Mouse (Mus musculus): ENCODE data around the gene Mrpl28. TPM values are rescaled to one million over a fixed set of nuclear protein-coding genes. Genes with fewer than 3 reads are reported as not detected.
"Not testable (repeated sequence)": the region's sequence is repeated elsewhere in the genome, so short reads cannot be mapped to it uniquely, and the experiment has no call there.

Mrpl28 gene
- polyA plus RNA-seq (2012; ENCODE audit: insufficient read depth, insufficient read length, missing spikeins) = 72.1 and 74.7 TPM in 2 replicates

DNA sequence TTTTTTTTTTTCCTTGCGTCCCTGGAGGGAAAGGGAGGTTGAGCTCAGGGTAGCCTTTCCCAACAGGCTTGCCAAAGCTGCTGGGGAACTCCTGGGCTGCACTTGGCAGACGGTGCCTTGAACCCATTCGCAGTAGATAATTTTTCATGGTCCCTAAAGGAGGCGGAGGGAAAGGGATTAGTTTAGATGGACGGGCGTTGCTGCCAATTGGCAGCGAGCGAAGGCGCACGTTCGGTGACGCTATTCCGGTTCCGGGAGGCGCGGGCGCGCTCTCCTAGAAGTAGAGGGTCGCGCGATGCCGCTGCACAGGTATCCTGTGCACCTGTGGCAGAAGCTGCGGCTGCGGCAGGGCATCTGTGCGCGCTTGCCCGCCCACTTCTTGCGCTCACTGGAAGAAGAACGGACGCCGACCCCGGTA, at the start of gene Mrpl28:
TSS of gene Mrpl28 (plus strand) at position 234 of the 418 bp plus-strand sequence.
- Histone ChIP-seq H3K4me1 (ENCODE audit: control insufficient read depth, insufficient read depth, low read length) (peaks cover 4% of the 10 kb centered on the region), H3K4me3 (ENCODE audit: insufficient read depth, low read length) (peak within 1 kb of the TSS; percentile 83), H3K27ac (ENCODE audit: insufficient read depth, low read depth, low read length) (peak within 1 kb of the TSS; percentile 17; the same call in 1 of the 2 replicates)
- TF ChIP-seq CTCF (IDR thresholded peaks at IDR 0.05; ENCODE audit: low read depth, low read length) (no peak), POLR2A (IDR thresholded peaks at IDR 0.05; ENCODE audit: borderline replicate concordance, low read depth, low read length) (no peak)

DNA sequence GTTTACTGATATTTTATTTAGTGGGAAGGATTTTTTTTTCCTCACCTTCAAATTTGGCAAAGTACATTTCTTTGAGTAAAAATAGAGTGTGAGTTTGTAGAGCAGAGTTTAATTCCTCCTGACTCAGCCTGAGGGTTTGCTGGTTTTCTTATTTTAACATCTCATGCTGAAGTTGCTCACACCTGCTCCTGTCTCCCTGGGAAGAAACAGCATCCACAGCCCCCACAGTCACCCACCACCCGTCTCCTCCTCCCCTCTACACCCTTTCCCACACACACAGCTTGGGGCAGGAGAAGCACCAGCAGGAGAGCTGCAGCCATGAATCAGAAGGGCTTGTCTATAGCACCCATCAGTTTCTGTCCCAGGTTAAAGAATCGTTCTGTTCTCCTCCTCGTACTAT, 48.1 kb upstream of the Mrpl28 start:
- H3K4me3 ChIP-seq (ENCODE audit: insufficient read depth, low read length) = no peak overlapping the region
- no peak overlapping the region for H3K27ac ChIP-seq (ENCODE audit: insufficient read depth, low read depth, low read length)
- TF ChIP-seq POLR2A (IDR thresholded peaks at IDR 0.05; ENCODE audit: borderline replicate concordance, low read depth, low read length) (no peak), CTCF (IDR thresholded peaks at IDR 0.05; ENCODE audit: low read depth, low read length) (no peak)
- H3K4me1 ChIP-seq (ENCODE audit: control insufficient read depth, insufficient read depth, low read length) = no peaks in the 10 kb centered on the region

DNA sequence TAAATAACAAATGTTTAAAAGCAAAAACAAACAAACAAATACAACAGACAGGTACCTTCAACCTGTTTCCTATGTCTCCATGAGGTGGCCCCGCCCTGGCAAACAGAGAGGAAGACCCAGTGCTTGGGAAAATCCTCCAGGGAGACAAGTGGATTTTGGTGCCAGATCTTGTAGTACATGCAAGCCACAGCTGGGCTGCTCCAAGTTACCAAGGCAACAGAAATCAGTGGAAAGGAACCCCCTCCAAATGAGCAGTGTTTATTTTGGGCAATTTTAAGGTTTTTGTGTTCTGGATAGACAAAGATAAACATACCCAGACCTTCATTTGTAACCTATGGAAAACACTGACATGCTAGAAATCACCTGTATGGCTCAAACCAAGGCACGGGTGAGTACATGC, 44.4 kb upstream of the Mrpl28 start:
- no peak overlapping the region for H3K4me3 ChIP-seq (ENCODE audit: insufficient read depth, low read length)
- no peaks in the 10 kb centered on the region for H3K4me1 ChIP-seq (ENCODE audit: control insufficient read depth, insufficient read depth, low read length)
- no peak for TF ChIP-seq CTCF (IDR thresholded peaks at IDR 0.05; ENCODE audit: low read depth, low read length)
- no peak for TF ChIP-seq POLR2A (IDR thresholded peaks at IDR 0.05; ENCODE audit: borderline replicate concordance, low read depth, low read length)
- H3K27ac ChIP-seq (ENCODE audit: insufficient read depth, low read depth, low read length) = no peak overlapping the region

DNA sequence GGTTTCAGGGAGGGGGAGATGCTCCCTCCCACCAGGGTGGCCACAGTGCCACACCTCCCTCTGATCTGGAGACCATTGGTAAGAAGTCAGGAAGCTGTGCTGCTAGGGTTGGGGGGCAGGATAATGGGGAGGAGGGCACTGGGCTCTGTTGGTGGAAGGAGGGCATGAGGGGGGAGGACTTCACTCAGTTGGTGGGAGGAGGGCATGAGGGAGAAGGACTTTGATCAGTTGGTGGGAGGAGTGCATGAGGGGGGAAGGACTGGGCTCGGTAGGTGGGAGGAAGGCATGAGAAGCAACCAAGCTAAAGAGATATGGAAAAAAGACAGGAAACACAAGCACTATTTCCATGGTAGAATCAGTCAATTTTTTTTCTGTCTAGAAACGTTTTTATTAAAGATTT, 42.4 kb upstream of the Mrpl28 start:
- H3K27ac ChIP-seq (ENCODE audit: insufficient read depth, low read depth, low read length) = no peak overlapping the region
- no peak for TF ChIP-seq POLR2A (IDR thresholded peaks at IDR 0.05; ENCODE audit: borderline replicate concordance, low read depth, low read length)
- TF ChIP-seq CTCF (IDR thresholded peaks at IDR 0.05; ENCODE audit: low read depth, low read length) = no peak
- no peaks in the 10 kb centered on the region for H3K4me1 ChIP-seq (ENCODE audit: control insufficient read depth, insufficient read depth, low read length)
- no peak overlapping the region for H3K4me3 ChIP-seq (ENCODE audit: insufficient read depth, low read length)

DNA sequence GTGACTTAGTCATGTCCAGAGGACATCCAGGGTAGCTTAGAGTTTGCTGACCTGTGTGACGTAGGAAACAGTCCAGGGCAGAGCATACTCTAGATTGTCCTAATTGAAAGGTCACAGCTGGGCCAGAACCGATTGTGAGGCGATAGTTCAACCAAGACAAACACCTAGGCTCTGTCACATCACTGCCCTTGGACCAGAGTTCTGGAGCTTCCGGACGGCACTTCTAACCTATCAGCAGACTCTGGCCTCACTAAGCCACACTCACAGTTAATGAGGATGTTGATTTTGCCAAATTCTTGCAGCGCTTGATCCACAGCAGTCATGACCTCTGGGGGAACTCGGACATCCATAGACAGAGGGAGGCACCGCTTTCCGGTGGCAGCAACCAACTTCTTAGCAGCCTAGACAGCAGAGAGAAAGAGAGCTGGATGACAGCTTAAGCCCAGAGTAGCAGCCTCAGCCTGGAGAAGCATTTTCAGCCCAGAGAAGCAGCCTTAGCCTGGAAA, 36.2 kb upstream of the Mrpl28 start:
- H3K27ac ChIP-seq (ENCODE audit: insufficient read depth, low read depth, low read length) = no peak overlapping the region
- H3K4me3 ChIP-seq (ENCODE audit: insufficient read depth, low read length) = no peak overlapping the region
- H3K4me1 ChIP-seq (ENCODE audit: control insufficient read depth, insufficient read depth, low read length) = no peaks in the 10 kb centered on the region
- TF ChIP-seq CTCF (IDR thresholded peaks at IDR 0.05; ENCODE audit: low read depth, low read length) = no peak
- TF ChIP-seq POLR2A (IDR thresholded peaks at IDR 0.05; ENCODE audit: borderline replicate concordance, low read depth, low read length) = no peak

DNA sequence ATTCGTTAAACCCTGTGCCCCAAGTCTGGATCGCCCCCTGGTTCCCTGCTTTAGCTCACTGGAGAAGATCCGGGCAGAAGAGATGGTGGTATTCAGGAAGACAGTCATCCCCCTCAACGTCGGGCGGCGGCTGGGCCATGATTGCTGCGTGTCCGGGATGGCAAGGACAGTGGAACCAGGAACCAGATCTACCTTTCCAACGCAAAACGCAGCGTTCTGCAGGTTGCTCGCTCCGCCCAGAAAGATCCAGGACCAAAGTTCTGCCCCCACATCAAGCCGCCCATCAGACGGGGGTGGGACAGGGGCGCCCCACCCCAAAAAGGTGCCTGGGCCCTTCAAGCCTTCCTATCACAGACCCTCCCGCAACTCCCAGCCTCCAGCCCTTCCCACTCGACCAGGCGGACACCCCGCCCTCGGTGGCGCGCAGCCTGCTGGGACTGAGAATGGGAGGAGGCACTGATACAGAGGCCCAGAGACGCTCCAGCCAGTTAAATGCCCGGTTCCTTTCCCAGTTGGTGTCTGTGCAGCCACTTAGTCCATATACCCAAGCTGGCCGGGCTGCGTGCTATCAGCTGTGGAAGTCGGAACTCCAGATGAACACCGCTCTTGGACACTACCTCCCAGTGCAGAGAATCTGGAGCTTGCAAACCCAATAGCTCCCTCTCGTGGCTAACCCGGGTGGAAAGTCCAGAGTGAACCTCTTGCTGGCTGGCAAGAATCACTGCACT, 33.2 kb upstream of the Mrpl28 start, which contains the start of gene Decr2:
TSS of gene Decr2 (minus strand) at position 433 of the 728 bp plus-strand sequence.
- TF ChIP-seq POLR2A (IDR thresholded peaks at IDR 0.05; ENCODE audit: borderline replicate concordance, low read depth, low read length) (0 out of 2 replicates have a peak, but pooled peaks have one; percentile 18), CTCF (IDR thresholded peaks at IDR 0.05; ENCODE audit: low read depth, low read length) (peak; percentile 94)
- Histone ChIP-seq H3K27ac (ENCODE audit: insufficient read depth, low read depth, low read length) (peak within 1 kb of the TSS; percentile 53), H3K4me1 (ENCODE audit: control insufficient read depth, insufficient read depth, low read length) (peaks cover 3% of the 10 kb centered on the region; the same call in 1 of the 2 replicates), H3K4me3 (ENCODE audit: insufficient read depth, low read length) (peak within 1 kb of the TSS; percentile 95)

DNA sequence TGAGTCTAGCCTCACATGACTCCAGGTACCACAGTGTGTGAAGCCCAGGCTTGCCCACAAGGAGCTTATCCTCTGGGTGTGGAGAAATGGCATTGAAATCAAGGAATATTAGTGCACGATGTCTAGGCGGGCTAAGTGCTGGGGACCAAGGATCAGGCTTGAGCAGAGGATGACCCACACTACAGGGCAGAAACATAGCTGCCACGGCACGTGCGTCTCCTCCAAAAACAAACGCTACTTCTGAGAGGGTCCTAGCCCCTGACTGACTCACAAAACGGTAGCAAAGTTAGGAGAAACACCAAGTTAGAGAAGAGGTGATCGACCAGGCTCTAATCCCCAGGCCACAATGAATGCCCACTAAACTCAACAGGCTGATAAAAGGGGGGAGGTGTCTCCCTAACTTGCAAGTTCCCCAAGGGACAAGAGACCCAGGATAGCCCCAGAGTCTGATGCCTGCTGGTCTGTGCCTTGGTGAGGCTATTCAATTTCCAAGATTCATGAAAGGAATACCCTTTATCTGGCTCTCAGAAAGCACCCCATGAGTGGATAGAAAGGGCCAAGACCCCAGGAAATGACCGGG, 28.7 kb upstream of the Mrpl28 start:
- Histone ChIP-seq H3K27ac (ENCODE audit: insufficient read depth, low read depth, low read length) (peak overlapping the region; percentile 40; the same call in 1 of the 2 replicates), H3K4me1 (ENCODE audit: control insufficient read depth, insufficient read depth, low read length) (peaks cover 5% of the 10 kb centered on the region), H3K4me3 (ENCODE audit: insufficient read depth, low read length) (peak overlapping the region; percentile 67)
- TF ChIP-seq POLR2A (IDR thresholded peaks at IDR 0.05; ENCODE audit: borderline replicate concordance, low read depth, low read length) (no peak), CTCF (IDR thresholded peaks at IDR 0.05; ENCODE audit: low read depth, low read length) (no peak)

DNA sequence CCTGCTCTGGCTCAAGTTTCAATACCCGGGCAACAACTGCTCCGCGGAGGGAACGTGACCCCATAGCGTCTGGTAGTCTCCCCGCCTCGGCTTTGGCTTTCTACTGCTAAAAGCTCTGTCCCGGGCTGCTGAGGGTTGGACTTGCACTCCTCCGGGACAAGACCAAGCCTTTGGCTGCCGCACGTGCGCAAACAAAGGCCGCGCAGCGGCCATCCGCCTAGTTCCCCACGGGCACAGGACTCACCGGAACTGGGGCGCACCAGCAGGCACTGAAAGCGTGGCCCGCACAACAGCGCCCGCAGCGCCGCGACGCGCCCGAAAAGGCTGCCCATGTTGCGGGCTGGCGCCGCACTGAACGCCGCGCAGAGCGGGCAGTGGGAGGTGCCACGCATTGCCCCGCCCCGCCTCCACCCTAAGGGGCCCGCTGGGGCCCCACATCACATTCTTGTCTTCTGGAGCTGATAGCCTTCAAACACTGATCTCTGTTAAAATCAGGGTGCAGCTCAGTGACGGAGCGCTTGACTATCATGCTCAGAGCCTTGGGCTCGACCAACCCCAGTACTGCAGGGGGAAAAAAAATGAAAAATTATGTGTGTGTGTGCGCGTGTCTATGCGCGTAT, 28.1 kb upstream of the Mrpl28 start, which contains the start of gene Nme4:
TSS of gene Nme4 (minus strand) at position 482 of the 620 bp plus-strand sequence.
- no peak for TF ChIP-seq POLR2A (IDR thresholded peaks at IDR 0.05; ENCODE audit: borderline replicate concordance, low read depth, low read length)
- TF ChIP-seq CTCF (IDR thresholded peaks at IDR 0.05; ENCODE audit: low read depth, low read length) = no peak
- Histone ChIP-seq H3K27ac (ENCODE audit: insufficient read depth, low read depth, low read length) (peak within 1 kb of the TSS; percentile 40), H3K4me3 (ENCODE audit: insufficient read depth, low read length) (peak within 1 kb of the TSS; percentile 67)

DNA sequence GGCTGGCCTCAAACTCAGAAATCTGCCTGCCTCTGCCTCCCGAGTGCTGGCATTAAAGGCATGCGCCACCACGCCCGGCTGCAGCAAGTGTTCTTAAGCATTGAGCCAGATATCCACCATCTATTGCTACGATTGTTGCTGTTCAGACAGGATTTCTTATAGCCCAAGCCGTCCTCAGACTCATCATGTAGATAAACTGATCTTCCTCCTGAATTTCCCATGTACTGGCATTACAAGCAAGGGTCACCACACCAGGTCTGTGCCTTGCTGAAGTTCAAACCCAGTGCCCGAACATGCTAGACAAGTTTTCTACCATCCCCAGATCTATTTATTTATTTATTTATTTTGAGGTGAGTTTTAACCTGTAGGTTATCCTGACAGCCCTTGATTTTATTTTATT, 24.8 kb upstream of the Mrpl28 start:
- H3K4me1 ChIP-seq (ENCODE audit: control insufficient read depth, insufficient read depth, low read length) = peaks cover 28% of the 10 kb centered on the region

More for the DNA sequence above, 28.1 kb upstream of the Mrpl28 start, which contains the start of gene Nme4:
- peaks cover 5% of the 10 kb centered on the region for H3K4me1 ChIP-seq (ENCODE audit: control insufficient read depth, insufficient read depth, low read length)

DNA sequence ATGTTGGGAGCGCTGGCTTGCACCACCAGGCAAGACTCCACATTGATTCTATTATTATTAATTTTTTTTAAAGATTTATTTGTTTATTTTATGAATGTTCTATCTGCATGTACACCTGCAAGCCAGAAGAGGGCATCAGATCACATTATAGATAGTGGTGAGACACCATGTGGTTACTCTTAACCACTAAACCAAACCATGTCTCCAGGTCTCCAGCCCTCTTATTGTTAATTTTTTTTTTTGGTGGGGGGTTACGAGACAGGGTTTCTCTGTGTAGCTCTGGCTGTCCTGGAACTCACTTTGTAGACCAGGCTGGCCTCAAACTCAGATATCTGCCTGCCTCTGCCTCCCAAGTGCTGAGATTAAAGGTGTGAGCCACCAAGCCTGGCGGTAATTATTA, 24.0 kb upstream of the Mrpl28 start:
- H3K27ac ChIP-seq (ENCODE audit: insufficient read depth, low read depth, low read length); H3K4me3 ChIP-seq (ENCODE audit: insufficient read depth, low read length): not testable (repeated sequence)
- peaks cover 32% of the 10 kb centered on the region for H3K4me1 ChIP-seq (ENCODE audit: control insufficient read depth, insufficient read depth, low read length)

More for the DNA sequence above, 24.8 kb upstream of the Mrpl28 start:
- no peak overlapping the region for H3K4me3 ChIP-seq (ENCODE audit: insufficient read depth, low read length)
- no peak overlapping the region for H3K27ac ChIP-seq (ENCODE audit: insufficient read depth, low read depth, low read length)
- TF ChIP-seq POLR2A (IDR thresholded peaks at IDR 0.05; ENCODE audit: borderline replicate concordance, low read depth, low read length) = no peak
- TF ChIP-seq CTCF (IDR thresholded peaks at IDR 0.05; ENCODE audit: low read depth, low read length) = no peak
